Mouse (Mus musculus) monocyte, adult 2 months (primary cell): ENCODE measurements around the gene Gm17622.

Experiments used
- DNase-seq, 2 experiments: peaks; one replicate each; pipeline ENCODE4 v3.0.0; 2022; ENCODE audit warnings: low spot score in 2 of 2, low read depth in 1 of 2

The Gm17622 gene

DNA sequence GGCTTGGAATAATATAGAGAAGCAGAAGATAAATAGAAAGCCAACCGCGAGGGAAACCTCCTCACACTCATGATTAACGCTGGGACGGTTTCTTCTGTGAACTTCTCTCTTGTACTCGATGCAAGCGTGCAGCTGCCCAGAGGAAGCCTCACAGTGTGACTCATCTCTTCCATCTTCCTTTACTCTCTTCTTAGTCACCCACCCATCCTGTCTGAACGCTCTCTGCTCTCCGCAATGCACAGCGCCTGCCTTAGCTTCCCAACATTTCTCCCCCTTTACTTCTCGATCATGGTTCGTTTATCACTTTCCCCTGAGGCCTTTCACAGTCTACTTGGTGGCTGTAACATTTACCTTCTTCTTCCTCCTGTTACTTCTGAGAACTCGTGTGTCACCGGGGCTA lies 20.1 kb downstream of the Gm17622 start:
- DNase-seq = no peak

DNA sequence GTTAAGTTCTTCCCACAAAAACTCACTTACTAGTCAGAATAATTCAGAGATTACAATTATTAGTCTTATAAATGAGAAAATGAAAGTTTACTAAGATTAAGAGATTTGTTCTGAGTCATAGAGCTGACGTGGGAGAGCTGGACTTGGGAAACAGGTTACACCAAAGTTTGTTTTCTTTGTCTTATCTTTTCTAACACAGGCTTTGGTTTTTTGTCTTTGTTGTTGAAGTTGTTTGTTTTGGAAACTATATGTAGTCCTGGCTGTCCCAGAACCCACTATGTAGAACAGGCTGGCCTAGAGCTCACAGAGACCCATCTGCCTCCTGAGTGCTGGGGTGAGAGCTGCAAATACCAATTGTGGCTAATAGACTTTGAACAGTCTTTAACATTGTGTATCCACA lies 20.7 kb downstream of the Gm17622 start:
- DNase-seq = no peak

DNA sequence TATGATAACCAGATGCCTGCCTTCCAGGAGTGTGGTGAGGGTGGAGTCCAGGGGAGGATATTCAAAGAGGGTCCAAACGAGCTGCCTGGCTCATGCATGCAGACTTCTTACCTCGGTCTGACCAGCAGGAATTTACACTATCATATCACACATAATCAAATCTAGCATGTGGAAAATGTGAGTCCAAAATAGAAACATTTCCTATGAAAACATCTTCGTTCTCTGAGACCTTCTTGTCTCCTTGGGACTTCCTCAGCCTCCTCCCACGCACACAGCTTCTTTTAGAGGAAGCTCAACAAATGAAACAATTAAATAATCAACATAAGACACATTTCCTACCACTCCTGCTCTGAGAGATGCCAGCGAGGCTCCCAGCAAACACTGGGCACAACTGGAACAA lies 21.4 kb downstream of the Gm17622 start:
- no peak for DNase-seq

DNA sequence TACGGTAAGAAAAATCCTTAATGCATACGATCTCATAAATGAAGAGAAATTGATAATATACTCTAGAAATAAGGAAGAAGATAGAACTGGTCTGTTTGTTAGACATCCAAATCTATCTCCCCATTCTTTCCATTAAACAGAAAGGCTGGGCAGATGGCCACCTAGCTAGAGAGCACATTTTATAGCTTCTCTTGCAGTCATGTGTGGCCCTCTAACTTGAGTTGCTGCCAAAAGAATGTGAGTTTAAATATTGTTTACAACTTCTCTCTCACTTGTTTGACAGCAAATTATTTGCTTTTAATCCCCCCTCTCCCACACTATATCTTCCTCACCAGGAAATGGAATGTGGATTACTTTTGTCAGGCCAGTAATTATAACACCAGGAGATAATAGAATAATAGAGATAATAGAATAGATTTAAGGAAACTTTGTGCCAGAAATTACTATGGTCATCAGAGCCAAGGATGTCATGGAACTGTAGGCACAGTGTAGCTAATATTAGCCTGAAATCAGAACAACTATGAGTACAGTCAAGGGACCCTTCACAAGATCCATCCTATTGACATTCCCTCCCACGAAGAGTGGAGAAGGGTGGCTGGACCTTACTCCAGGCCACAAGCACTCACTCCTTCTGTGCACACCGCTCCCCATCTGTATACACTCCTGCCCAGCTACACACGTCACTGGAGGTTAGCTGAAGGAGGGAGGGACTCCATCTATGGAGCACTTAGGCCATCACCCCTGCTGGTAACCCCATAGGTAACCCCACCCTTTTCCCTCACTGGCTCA lies 23.8 kb downstream of the Gm17622 start:
- no peak for DNase-seq

DNA sequence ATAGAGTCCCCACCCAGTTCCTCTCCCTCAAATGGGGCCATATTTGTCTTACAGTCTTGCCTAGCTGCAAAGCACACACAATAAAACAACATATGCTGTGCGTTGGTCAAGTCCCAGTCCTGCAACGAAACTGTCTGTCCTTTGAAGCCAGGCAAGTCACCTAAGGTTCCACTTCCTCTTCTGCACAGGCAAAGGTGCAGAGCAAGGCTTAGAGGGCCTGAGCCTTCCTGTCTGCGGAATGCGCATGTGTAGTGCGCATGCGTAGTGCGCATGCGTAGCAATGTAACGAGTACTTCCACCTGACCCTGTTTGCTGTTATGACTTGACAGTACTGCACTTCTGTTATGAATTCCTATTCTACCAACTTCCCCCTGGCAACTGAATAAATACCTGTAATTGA lies 25.7 kb downstream of the Gm17622 start:
- DNase-seq = no peak

DNA sequence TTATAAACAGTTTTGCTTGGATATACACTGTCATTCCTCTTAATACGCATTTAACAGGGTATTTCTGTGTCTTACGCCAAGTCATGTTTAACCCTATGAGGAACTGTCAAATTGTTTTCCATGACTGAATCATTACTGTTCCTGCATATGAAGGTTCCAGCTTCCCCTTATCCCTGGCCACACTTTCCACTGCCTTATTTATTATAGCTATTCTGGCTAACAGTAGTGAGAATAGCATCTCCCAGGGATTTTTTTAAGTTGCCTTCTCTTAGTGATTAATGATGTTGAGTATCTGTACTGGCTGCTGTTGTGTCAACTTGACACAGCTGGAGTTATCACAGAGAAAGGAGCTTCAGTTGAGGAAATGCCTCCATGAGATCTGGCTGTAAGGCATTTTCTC lies 26.8 kb downstream of the Gm17622 start:
- no peak for DNase-seq

DNA sequence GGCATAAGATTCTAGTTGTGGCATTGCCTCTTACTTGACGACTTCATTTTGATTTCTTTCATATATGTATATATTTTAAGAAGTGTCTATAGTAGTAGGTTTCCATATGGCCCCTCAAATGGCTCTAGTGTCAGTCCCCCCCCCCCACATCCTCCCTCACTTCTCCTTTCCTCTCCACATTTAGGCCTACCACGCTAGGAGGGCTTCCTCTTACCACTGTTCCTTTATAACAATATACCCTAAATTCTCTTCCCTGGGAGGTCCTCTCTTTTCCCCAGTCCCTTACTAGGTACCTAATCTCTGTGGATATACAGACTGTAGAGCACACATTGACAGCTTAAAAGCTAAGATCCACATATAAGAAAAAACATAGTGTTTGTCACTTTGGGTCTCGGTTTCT lies 30.8 kb downstream of the Gm17622 start:
- DNase-seq = no peak

DNA sequence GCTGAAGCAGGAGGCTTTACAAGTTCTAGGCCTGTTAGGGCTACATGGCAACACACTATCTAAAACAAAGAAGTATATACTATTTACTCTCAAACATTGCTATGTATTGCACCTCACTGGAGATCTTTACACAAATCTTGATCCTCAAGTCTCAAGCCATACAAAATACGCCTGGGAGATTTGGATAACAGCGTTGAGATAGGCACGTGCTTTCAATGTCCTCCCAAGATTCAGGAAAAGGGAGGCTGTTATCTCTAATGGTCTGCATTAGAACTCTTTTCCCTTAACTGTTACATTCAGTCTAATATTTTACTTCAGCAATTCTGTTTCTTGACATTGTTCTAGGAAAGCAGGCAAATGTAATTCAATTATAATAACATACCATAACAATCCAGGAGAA lies 36.5 kb downstream of the Gm17622 start:
- DNase-seq = no peak

DNA sequence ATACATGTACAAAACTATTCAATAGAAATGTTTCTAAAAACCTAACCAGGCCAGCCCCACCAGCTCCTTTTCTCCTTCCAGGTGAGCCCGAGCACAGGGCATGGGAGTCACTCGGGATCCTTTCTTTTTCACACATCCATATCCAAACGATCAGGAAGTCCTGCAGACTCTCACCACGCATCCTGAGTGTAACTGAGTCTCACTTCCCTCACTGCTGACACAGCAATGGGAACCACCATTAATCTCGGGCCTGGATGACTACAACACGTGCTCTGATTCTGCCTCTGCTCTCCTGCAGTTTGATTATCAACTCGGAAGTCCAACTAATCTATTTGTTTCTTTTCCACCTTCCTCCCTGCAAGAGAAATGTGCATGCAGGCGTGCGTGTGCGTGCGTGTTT lies 37.3 kb downstream of the Gm17622 start:
- no peak for DNase-seq

DNA sequence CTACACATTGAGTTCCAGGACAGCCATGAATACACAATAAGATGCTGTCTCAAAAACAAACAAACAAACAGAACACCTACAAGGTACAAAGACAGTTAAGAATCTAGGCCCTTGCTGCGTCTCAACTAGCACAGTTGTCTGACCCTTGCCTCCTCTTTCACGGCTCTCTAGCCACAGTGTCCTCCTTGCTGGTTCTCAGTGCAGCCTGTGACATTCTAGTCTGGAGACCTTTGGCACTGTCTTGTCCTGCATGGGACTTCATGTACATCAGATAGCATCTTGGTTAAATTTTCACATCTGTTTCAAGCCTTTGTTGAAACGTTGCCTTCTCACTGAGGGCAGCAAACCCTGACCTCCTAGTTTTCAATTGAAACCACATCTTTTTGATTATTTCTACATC lies 38.2 kb downstream of the Gm17622 start:
- no peak for DNase-seq

DNA sequence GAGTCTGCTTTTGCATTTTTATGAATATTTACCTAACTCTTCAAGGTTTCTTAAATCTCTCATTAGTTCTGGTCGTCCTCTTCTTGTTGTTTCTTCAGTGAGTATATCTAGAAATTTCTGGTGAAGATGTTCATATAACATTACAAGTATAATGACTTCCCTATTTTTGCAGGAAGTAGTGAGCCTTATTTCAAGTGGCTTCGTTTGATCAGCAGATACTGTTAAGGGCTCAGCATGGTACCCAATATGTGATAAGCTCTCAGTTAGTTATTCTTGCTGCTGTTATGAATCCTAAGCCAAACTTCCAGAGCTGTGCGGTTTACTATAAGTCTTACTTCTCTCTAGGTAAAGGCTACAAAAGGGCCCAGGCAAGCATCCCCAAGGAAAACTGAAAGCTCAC lies 39.0 kb downstream of the Gm17622 start:
- DNase-seq = no peak

DNA sequence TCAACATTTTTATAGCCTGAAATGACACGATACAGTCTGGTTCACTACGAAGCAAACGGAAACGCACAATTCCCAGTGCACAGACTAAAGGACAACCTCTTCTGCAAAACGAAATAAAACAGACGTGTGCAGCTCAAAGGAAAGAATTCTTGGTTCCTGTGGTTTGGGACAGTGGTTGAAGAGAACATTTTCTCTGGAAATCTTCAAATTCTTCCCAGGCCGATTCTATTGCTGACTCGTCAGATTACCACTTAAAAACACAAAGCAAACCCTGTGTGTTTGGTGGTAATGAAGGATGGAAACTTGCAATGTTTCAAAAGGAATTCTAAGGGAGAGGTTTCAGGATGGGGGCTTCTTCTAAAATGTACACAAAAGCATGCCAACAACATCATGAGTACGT lies 39.5 kb downstream of the Gm17622 start:
- DNase-seq = no peak

DNA sequence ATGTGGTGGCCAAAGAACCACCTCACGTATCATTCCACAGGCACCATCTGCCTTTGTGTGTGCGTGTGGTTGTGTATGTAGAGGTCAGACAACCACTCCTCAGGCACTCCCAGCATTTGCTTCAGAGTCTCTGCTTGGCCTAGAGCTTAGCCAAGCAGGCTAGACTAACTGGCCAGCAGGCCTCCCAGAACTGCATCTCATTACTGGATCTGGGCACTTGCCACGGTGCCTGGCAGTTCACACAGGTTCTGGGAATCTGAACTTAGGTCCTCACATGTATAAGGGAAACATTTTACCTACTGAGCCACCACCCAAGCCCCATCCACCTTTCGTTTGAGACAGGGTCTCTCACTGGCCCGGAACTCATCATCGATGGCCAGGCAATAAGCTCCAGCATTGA lies 41.6 kb downstream of the Gm17622 start:
- no peak for DNase-seq

DNA sequence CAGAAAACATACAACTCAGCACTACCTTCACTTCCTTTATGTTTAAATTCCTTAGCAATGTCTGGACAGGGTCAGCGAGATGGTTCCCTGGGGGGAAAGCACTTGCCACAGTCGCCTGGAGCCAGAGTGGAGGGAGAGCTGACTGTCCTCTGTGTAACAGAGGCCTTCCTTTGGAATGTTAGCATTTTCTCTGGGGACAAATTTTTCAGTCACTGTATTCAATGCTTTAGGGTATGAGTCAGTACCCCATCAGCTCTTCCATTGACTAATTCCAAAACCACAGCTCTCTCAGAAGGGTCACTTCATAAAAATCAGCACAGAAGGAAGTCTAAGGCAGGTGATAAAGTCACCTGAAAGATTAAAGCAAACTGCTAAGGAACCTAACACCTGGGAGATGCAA lies 43.2 kb downstream of the Gm17622 start:
- no peak for DNase-seq

DNA sequence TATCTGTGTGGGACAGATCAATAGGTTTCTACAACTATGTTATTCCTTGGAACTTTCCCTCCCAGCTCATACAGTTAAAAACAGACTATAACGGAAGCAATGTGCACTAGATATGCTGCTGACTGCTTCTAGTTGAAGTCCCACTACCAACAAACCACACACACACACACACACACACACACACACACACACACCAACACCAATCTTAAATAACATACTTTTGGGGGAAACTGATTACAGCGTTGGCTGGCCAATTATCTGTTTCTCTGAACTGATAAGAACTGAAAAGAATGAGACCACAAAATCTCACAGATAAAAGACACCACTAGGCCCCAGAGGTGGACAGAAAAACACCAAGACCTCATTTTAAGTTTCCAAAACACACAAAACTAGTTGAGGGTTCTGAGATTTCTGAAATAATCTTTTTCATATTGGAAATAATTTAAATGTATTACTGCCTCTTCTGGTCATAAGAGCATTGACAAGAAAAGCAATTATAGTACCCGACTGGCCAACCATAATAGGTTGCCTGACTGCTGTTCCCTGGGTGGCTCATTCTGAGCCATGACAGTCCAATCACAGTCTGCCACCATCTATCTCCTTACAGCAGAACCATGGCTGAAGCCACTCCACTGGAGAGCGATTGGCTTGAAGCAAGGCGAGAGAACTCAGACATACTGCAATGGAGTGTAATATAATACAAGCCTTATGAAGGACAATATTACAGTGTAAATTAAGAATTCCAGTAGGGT lies 46.5 kb downstream of the Gm17622 start:
- no peak for DNase-seq

DNA sequence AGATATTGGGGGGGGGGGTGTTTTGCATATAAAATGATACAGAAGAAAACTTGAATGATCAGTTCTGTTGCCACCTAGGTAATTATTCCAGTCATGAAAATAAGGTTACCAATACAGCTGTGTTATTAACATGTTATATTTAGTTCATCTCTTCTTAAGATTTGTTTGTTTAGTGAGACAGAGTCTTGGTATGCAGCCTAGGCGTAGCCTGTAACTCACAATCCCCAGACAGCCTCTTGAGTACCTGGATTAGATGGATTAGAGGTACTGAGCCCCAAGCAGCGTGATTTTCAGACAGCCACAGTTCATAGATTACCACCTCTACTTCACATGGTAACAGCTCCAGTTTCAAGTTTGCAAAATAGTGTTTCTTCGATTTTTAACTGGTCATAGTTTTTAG lies 47.6 kb downstream of the Gm17622 start:
- DNase-seq = no peak
